Mouse (Mus musculus): ENCODE measurements around the gene Igsf21. TPM values are rescaled to one million over a fixed set of nuclear protein-coding genes. Genes with fewer than 3 reads are reported as not detected.

Gene Igsf21
- polyA plus RNA-seq, 1 experiment, result 0.26 TPM

DNA sequence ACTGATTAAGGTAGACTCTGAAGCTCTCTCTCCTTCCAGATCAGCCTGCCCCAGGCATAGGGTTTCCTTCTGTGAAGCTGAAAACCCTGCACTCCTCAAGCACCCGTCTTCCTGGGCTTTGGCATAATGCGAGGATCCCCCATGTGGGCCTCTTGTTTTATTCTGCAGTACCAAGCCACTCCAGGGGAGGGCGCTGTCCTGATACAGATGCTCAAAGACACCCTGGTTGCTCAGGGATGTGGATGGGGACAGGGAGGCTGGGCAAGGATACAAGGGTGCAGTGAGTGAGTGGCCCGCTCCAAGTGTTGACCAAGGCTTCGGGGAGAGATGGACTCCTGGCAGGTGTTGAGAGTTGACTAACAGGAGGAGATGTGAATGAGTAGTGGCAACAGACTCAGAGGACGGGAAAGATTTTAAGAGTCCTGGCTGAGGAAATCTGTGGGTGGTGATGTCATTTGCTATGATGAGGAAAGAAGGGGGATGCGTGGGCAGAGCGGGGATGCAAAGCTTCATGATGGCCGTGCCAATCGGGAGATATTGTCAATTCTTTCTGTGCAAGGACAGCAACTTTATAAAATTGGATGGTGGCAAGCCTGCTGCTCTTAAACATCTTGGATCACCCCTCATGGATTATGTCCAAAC lies 102.6 kb downstream of the Igsf21 start:
- no peak for DNase-seq (ENCODE audit: low spot score)

DNA sequence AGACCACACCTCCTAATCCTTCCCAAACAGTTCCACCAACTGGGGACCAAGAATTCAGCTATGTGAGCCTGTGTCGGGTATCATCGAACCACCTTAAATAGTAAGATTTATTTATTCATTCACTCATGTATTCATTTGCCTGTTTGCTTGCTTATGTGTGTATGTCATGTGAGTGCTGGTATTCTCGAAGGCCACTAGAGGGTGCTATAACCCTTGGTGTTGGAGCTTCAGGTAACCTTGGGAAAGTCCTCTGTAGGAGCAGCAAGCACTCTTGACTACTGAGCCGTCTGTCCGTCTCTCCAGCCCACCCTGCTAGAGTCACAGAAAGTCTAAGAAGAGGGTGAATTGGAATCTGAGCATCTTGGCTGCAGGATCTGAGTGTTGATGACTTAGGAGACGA lies 103.4 kb downstream of the Igsf21 start:
- DNase-seq (ENCODE audit: low spot score), result no peak

DNA sequence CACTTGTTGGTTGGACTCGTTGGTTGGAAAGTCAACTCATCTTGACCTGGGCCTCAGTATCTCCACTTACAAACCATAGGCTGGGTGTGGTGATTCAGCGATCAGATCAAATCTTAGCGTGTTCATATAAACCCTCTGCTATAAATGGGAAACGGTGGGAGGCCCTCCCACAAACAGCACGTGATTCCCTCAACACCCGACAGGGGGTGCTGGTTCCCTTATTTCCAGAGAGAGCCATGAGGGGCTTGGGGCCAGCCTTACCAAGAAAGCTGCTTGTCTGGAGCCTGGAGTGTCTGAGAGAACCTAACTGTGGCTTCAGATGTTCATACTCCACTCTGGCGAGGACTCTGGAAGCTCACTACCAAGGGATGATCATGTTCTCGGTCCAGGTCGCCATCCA lies 106.1 kb downstream of the Igsf21 start:
- DNase-seq (ENCODE audit: low spot score), result no peak

DNA sequence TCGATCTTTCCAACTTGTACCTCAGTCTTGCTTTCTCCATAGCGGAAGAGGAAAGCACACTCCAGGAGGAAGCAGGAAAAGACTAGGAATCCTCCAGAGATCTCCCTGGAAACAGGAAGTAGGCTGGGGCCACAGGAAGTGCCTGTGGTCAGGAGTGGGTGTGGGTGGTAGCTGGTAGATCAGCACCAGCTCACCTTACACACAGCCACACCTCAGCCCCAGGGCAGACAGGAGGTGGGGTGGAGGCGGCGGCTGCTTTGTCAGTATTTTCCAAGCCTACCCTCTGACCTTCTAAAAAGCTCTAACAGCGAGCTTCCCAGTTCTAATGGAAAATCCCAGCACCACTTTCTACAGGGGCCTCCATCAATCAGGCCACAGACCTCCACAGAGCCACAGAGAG lies 107.7 kb downstream of the Igsf21 start:
- no peak for DNase-seq (ENCODE audit: low spot score)

DNA sequence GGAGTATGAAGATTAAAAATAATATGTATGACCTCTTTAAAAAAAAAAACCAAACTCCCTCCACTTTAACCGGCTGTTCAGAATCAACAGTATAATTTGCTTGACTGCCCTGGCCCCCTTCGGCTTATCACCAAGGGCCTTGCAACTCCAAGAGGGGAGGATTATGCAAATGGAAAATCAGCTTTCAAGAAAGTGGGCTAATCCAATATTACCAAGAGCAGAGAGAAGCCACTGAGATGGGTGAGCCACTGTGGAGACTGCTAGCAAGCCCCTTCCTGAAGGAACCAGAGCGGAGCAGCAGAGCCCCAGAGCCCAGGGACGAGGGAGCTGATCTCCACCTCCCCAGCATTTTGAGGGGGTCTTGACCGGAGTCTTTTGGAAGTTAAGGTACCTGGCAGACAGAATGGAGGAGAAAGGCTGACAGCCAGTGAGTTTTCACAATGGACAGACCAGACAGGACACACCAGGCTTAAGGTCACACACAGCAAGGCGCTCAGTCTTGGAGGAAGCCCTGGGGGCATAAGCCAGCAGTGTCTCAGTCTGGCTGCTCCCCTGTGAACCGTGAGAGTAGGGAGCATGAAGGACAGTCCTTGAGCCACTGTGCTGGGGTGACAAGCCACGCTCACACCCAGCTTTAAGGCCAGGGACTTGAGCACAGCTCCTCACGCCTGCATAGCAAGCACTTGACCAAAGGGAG lies 114.8 kb downstream of the Igsf21 start:
- no peak for DNase-seq (ENCODE audit: low spot score)

DNA sequence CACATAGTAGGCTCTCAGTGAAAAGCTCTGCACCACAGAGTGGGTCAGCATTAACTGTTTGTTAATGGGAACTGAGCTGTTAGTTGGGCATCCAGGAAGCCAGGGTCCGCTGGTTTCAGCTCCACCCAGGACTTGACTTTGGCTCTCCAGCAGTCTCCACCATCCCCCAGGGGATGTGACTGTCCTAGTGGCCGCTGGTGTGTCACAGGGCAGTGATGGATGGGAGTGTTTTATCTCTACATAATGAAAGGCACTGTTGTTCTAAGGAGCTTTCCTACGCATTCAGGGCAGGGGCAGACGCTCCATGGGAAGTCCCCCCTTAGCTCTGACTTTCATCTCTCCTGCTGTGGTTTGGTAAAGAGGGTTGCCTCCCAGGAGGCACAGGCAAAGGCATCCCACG lies 115.4 kb downstream of the Igsf21 start:
- DNase-seq (ENCODE audit: low spot score), result no peak

DNA sequence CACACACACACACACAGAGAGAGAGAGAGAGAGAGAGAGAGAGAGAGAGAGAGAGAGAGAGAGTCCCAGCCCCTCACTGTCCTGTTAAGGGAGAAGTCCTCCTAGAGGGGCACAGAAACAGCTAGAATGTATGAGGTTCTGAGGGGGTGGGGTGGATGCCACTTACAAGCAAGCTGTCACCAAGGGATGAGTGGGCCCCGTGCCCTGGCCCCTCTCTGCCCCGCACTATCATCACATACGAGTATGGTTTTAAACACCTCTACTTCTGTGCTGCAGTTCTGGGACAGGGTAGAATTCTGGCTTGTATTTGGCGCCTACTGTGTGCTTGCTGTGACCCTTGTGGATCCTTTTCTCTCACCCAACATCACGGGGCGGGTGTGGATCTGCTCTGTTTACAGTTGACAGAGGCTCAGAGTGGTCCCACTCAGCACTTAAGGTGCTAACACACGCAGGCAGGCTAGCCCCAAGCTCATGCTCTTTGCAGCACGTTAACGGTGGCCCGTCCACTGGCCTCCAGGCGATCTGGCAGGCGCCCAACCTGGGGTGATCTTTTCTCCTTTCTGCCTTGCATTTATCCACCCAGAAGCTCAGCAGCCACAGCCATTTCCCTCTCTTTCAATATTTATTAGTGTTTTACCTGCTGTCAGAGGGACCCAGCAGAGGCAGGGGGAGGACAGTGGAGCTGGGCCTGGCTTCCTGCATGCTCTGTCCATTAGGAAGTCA lies 116.9 kb downstream of the Igsf21 start:
- DNase-seq (ENCODE audit: low spot score), result no peak

DNA sequence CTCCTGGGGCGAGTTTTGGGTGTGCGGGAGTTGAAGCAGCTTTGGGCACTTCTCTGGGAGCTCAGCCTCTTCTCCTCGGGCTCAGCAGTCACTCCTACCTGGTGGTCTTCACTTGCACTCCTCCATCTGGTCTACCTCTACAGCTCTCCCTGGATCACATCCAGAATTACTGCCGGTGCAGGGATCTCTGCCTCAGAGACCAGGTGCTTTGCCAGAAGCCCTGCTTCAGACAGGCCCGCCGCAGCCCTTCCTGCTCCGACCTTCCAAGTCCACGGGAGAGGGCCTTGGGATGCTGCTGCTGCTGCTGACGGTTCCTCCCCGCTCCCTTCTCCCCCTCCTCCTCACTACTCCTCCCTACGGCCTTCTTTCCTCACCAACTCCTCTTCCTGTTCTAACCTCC lies 118.5 kb downstream of the Igsf21 start:
- DNase-seq (ENCODE audit: low spot score), result no peak

DNA sequence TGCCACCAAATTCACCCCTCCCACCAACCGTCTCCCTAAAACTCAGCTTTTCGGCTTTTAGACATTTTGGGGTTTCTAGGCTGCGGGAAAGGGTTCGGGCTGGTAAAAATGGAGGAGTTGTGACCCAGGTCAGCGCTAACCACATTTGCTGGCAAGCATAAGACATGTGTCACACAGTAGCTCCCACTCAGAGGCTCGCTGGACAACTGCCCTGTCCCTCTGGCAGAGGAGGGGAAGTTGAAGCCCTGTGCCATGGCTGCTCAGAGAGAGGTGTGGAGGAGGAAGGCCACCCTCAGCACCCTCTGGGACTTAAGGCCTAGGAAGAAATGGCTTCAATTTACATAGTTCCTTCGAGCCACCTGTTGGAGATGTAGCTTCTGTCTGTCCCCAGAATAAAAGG lies 120.8 kb downstream of the Igsf21 start:
- DNase-seq (ENCODE audit: low spot score), result no peak

DNA sequence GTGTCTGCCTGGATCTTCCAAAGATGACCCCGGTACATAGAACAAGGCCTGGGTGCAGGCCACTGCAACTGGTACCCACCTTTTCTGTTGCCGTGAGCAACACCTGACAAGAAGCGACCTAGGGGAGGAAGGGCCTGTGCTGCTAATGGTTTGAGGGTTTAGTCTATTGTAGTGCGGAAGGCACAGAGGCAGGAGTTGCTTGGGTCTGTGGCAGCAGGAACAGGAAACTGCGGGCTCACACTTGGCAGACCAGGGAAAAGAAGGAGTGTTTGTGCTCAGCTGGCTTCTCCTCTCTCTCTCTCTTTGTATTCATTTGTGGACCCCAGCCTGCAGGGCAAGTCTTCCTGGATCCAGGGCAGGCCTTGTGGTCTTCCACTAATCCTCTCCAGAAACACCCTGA lies 124.0 kb downstream of the Igsf21 start:
- no peak for DNase-seq (ENCODE audit: low spot score)

DNA sequence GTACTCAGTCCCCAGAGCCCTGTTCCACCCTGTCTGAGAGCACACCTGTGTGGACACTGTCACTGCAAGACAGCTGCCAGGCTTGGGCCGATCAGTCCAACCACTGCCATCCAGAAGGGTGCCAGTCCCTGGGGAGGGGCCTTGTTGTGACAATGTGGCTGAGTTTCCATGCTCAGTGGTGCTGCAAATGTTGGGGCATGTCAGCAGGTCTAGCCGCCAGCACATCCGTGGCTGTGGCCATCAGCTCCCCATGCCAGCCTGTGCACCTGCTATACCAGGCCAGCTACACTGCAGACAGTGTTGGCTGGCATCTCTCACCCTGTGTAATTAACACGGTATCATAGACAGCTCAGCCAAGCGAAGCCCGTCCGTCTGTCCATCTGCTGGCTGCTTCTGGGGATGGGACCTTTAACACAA lies 129.3 kb downstream of the Igsf21 start:
- DNase-seq (ENCODE audit: low spot score), result no peak

DNA sequence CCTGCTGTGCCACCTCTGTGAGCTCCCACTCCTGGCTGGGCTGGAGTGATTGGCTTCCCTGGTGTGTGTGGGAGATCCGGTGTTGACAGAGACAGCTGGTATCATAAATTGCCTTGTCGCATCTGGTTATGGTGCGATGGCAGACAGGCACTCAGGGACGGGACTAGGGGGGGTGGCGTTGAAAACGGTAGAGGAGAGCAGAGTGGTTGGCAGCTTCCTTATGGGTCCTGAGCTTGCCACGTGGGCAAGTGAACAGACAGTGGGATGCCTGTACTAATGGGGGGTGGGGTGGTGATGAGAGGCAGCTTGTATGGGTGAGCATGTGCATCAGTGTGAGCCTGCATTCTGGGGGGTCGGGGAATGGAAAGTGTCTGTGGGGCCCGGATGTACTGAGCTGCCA lies 130.8 kb downstream of the Igsf21 start:
- DNase-seq (ENCODE audit: low spot score), result no peak

DNA sequence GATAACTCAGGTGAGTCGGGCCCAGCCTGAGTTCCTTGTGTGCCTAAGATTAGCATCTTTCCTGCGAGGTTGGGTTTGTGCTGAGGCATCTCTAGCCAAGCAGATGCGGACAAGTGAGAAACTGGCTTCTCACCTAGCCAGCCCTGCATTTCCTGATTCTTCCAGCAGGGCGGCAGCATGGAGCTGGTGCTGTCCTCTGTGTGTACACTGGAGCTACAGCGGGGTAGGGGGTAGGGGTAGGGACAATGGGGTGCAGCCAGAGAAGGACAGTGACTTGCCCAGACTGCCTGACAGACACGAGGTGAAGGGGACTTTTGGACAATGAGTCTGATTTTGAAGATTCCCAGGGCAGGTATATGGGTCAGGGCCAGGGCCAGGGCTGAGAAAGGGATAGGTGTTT lies 131.5 kb downstream of the Igsf21 start:
- no peak for DNase-seq (ENCODE audit: low spot score)

DNA sequence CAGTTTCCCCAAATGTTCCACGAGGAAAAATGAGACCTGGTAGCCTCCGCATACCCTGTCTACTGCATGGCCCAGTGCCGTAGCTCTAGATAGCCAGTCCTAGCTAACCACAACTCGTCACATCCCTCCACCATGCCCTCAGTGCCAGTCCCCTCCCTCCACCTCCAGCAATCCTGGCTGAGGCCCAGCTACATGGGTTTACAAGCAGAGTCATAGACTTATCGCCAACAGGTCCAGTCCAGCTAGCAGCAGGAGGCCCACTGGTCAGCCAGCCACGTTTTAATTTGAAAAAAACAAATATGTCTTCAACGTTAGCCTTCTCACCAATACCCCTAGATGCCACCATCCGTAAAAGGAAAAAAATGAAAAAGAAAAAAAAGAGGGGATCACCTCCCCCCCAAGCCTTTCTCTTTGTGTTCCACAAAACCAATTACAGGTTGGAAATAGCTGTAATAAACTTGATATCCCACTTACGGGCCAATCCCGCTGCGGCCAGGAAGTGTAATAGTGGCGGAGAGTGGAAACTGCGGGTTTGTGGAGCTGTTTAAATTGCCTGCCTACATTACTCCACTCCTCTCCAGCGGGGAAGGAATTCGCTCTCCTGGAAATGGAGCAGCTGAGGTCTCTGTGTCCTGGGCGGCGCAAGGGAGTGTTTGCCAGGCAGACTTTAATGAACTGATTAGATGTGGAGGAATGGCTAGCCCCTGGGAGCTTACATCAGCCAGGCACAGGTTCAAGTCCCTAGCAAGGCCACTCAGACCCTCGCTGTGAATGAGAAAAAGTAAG lies 132.7 kb downstream of the Igsf21 start:
- DNase-seq (ENCODE audit: low spot score), result no peak

DNA sequence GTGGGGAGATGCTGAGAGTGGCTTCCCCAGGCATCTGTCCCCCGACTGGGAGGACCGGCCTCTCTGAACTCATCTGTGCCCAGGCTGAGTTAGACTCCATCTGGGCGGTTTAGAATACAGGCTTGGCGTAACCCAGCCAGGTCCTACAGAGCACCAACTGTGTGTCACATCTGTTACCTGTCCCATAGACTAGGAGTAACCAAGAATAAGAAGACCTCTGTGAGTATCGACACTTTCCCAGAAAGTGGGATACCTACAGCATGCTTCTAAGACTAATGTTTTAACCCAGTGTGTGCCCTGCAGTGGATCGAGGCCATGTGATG lies 137.0 kb downstream of the Igsf21 start:
- DNase-seq (ENCODE audit: low spot score), result no peak

DNA sequence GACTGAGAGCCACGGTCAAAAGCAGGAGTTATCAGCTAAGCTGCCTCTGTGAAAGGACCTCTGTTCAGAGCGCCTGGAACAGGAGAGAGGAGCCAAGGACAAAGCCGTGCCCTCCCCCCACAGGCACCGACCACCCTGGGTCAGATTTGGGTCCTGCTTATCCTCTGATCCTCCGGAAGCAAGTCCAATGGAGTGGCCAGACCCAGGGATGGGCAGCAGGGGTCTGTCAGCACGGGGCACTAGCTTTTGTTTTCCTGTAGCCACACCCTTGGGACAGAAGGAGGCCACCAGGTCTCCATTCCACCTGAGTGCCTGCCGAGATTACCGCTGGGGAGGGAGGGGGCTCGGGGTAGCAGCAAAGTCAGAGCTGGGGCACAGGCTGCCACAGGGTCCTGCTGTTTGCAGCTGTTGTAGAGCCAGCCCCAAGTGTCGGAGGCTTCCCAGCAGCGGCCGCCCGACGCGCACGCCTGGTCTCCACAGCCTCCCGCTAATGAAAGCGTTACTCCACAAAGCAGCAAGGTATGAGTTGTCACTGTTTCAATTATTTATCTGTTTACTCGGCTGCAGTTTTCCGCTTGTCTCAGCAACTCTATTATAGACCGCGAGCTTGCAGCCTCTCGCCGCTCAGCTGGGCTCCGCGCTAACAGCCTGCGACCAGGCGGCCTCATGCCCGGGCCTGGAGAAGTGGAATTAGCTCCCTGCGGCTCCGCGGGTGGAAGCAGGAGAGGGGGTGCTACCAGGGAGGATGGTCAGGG lies 137.5 kb downstream of the Igsf21 start:
- DNase-seq (ENCODE audit: low spot score), result no peak

DNA sequence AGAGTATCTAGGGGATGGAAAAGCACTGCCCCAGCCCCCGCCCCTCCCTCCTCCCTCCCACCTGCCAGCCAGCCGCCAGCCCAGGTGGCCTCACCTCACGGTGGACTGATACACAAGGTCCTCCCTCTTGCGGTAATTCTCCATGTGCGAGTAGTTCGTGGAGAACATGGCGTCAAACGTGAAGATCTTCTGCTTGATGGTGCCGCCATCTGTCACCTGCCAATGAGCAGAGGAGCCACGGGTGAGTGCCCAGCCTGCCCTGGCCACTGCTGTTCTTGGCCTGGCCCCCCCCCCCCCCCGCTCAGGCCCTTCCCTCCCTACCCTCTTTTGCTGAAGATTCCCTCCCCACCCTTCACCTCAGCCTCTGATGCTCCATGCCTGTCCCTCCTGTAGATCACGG lies 139.4 kb downstream of the Igsf21 start:
- no peak for DNase-seq (ENCODE audit: low spot score)

DNA sequence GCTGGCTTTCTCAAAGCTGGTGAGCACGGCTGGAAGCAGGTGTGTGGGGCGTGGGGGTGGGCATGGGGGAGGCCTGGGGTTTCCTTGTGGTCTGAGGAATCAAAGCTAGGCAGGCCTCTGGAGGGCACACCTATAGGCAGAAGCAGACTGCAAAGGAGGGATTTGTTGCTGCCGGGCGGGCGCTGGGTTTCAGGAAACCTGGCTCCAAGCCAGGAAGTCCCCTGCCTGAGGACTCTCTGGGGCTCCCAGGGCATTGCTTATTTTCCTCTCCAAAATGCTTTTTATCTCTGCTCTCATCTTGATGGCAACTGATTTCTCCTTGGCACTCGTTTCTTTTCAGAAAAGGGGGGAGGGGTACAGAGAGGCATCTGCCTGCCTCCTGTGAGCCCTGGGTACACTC lies 141.8 kb downstream of the Igsf21 start:
- DNase-seq (ENCODE audit: low spot score), result no peak

DNA sequence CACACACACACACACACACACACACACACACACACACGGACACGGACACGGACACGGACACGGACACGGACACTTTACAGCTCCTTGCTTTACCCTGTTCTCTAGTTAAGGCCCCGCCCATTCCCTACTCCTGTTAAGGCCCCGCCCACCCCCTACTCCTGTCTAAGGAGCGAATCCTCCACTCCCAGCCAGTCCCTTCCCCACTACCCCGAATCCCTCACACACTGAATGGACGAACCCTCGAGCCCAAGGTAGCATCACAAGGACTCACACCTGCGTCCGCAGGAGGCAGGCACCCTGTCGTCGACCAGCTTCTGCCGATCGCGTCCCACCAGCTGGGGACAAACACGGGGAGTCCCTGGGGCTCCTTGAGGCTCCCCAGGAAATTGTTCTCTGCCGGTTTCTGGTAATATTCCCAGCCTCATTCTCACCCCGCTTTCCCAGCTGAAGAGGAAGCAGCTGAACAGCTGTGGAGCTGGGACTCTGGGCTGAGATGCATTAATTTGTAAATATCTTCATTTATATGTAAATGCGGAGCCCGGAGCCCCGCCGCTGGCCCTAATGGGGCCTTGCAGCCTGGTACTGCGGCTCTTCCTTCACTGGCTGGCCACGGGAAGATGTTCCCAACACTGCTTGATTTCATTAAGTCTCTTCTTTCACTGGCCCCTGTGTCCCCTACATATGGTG lies 143.1 kb downstream of the Igsf21 start:
- DNase-seq (ENCODE audit: low spot score), result no peak

DNA sequence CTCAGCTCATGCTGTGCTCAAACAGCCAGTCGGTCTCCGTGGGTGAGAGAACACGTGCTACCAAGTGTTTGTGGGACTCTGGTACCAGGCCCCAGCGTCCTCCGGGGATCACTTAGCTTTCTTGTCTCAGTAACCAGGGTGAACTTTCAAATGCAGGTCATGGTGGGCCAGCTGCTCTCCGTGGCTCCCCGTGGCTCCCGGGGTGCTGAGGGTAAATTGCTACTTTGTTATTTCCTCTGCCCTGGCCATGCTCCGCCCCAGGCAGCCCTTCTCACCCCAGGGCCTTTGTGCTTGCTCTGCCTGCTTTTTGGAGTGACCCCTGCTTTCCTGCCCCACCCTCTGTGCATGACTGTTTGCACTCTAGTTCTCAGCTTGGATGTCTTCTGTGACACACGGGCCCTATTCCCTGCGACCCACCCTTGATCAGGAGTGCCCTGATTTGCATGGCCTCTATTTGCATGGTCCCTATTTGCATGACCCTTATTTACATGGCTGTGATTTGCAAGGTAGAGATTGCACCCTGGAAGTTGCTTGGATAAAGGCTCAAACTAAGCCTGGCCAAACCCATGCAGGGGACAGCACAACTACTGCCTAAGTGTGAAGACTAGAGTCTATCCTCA lies 143.9 kb downstream of the Igsf21 start:
- DNase-seq (ENCODE audit: low spot score), result no peak

DNA sequence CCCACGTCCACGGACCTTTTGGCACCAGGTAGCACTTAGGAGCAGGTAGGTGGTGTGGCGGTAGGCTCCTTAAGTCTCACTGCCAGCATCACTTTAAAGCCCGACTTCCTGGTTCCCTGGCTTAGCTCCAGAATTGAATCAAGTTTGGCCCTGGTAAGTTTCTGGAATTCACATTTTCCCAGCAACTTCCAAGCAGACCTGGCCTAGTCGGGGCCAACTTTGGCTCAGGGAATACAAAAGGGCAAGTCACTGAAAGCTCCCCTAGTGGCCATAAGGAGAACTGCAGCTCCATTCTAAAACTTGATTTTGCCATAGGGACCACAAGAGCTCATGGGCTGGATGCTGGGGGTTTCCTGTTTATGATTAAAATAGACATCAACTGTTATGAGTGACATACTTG lies 145.5 kb downstream of the Igsf21 start:
- no peak for DNase-seq (ENCODE audit: low spot score)
